Mouse (Mus musculus) ES-E14 (cell line): Measurements from ENCODE around the gene Gm21060. TPM values are rescaled to one million over a fixed set of nuclear protein-coding genes. Genes with fewer than 3 reads are reported as not detected.

Source experiments
- DNase-seq: peaks from one replicate; pipeline ENCODE4 v3.0.0-alpha.2; 2013; ENCODE audit warnings: low read depth, low spot score
- H3K27ac ChIP-seq: 2 replicates; pipeline ENCODE4 v1.5.1; 2012; ENCODE audit warnings: low read depth, mild to moderate bottlenecking, low read length, moderate library complexity, mixed read lengths; ENCODE audit not compliant: poor library complexity, insufficient read depth, severe bottlenecking
- H3K36me3 ChIP-seq: 2 replicates; pipeline ENCODE4 v1.6.1; 2012; ENCODE audit warnings: mild to moderate bottlenecking, low read length, moderate library complexity, mixed read lengths; ENCODE audit not compliant: control insufficient read depth, poor library complexity, insufficient read depth, severe bottlenecking
- H3K4me1 ChIP-seq, 2 experiments: fragments of 150-350 bp in 1 of 2; sonication (generic) in 1 of 2; 2 replicates each; pipeline ENCODE4 v1.6.1; 2012; ENCODE audit warnings: low read length in 2 of 2, mild to moderate bottlenecking in 1 of 2, mixed read lengths in 1 of 2; ENCODE audit not compliant: control insufficient read depth in 2 of 2, insufficient read depth in 2 of 2, poor library complexity in 1 of 2
- H3K4me3 ChIP-seq, 2 experiments: fragments of 150-350 bp in 1 of 2; sonication (generic) in 1 of 2; 2 replicates each; pipeline ENCODE4 v1.5.1; 2012; ENCODE audit warnings: low read length in 2 of 2, low read depth in 1 of 2, mild to moderate bottlenecking in 1 of 2, mixed read lengths in 1 of 2; ENCODE audit not compliant: insufficient read depth in 1 of 2, poor library complexity in 1 of 2, severe bottlenecking in 1 of 2
- H3K9ac ChIP-seq: 2 replicates; pipeline ENCODE4 v1.6.1; 2012; ENCODE audit warnings: low read depth, mild to moderate bottlenecking, low read length, mixed read lengths; ENCODE audit not compliant: poor library complexity, insufficient read depth, severe bottlenecking
- H3K9me3 ChIP-seq: fragments of 150-350 bp; sonication (generic); 2 replicates; pipeline ENCODE4 v1.6.1; 2012; ENCODE audit warnings: low read depth, mild to moderate bottlenecking, low read length; ENCODE audit not compliant: control insufficient read depth, insufficient read depth
- CHD2 ChIP-seq: IDR thresholded peaks from 2 replicates; pipeline ENCODE4 v1.6.1; 2014; ENCODE audit warnings: mild to moderate bottlenecking, low read depth, low read length, inconsistent platforms
- HCFC1 ChIP-seq: IDR thresholded peaks from 2 replicates; pipeline ENCODE4 v1.6.1; 2012; ENCODE audit warnings: low read length, inconsistent platforms, borderline replicate concordance; ENCODE audit not compliant: insufficient read depth
- MAFK ChIP-seq: IDR thresholded peaks from 2 replicates; pipeline ENCODE4 v1.6.1; 2014; ENCODE audit warnings: mild to moderate bottlenecking, low read depth, low read length, inconsistent platforms; ENCODE audit not compliant: insufficient read depth
- ZC3H11A ChIP-seq: IDR thresholded peaks from 2 replicates; pipeline ENCODE4 v1.6.1; 2012; ENCODE audit warnings: low read depth, mild to moderate bottlenecking, inconsistent platforms, low read length, borderline replicate concordance
- ZNF384 ChIP-seq: IDR thresholded peaks from 2 replicates; pipeline ENCODE4 v1.6.1; 2012; ENCODE audit warnings: low read depth, low read length, inconsistent platforms
- in situ Hi-C, 2 experiments: fragments of 600-800 bp; cut with MboI; formaldehyde crosslinking; loops; one replicate each; pipeline ENCODE4 v1.15.1; 2025; ENCODE audit warnings: low sequenced_read_pairs in 2 of 2, inconsistent platforms in 1 of 2; ENCODE audit not compliant: unreplicated experiment in 2 of 2
- total RNA-seq: library from RNA; depleted of rRNA; stranded (reverse); fragments of 300-350 nt; gene quantifications from 2 replicates; pipeline ENCODE4 v1.2.3, GENCODE M21; 2012

Gm21060 gene
- total RNA-seq, 1 experiment, result not detected

DNA sequence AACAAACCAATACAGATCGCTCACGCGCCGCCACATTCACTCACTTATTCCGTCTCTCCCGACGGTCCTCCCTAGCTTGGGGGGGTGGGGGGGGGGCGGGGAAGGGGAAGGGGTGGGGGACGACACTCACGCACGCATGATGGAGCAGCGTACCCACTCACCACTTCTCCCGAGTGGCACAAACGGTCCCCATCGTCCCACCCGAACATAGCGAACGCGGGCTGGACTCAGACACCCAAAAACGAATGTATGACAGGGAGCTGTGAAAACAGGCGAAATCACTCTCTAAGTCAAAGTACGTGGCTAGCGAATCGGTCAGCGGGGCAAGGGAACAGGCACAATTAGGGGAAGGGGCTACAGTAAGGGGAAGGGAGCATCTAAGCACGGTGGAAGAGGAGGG lies 30.2 kb downstream of the Gm21060 start:
- no peak overlapping the region for H3K4me3 ChIP-seq
- no peaks in the 10 kb centered on the region for H3K9me3 ChIP-seq
- H3K4me1 ChIP-seq, result no peaks in the 10 kb centered on the region
- DNase-seq, result no peak
- H3K36me3 ChIP-seq, result no peaks in the 10 kb centered on the region
- no peak overlapping the region for H3K9ac ChIP-seq
- no peak overlapping the region for H3K27ac ChIP-seq
- TF ChIP-seq ZNF384 (no peak), MAFK (no peak), CHD2 (no peak), HCFC1 (no peak), ZC3H11A (no peak)
- in situ Hi-C loops, result no loop called here

DNA sequence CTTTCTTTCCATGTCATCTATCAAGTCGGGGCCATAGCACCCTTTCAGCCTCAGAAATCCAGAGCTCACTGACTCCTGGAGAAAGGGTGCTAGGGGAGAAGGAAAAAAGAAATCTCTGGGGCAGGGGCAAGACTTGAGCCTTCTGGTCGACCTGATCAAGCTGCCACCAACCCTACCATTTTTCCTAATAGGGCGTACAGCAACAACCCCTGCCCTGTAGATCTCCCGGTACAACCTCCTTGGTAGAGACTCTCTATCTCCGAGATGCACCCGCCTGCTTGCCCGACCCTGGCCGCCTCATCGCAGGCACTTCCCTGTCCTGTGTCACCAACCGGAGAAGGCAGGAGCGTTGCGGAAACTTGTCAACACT lies 30.6 kb downstream of the Gm21060 start:
- in situ Hi-C loops, result no loop called here
- DNase-seq, result no peak
- no peaks in the 10 kb centered on the region for H3K4me1 ChIP-seq
- H3K9me3 ChIP-seq, result no peaks in the 10 kb centered on the region
- no peak overlapping the region for H3K4me3 ChIP-seq
- TF ChIP-seq MAFK (no peak), CHD2 (no peak), ZNF384 (no peak)
- no peak overlapping the region for H3K27ac ChIP-seq
- H3K9ac ChIP-seq, result no peak overlapping the region
- no peaks in the 10 kb centered on the region for H3K36me3 ChIP-seq

DNA sequence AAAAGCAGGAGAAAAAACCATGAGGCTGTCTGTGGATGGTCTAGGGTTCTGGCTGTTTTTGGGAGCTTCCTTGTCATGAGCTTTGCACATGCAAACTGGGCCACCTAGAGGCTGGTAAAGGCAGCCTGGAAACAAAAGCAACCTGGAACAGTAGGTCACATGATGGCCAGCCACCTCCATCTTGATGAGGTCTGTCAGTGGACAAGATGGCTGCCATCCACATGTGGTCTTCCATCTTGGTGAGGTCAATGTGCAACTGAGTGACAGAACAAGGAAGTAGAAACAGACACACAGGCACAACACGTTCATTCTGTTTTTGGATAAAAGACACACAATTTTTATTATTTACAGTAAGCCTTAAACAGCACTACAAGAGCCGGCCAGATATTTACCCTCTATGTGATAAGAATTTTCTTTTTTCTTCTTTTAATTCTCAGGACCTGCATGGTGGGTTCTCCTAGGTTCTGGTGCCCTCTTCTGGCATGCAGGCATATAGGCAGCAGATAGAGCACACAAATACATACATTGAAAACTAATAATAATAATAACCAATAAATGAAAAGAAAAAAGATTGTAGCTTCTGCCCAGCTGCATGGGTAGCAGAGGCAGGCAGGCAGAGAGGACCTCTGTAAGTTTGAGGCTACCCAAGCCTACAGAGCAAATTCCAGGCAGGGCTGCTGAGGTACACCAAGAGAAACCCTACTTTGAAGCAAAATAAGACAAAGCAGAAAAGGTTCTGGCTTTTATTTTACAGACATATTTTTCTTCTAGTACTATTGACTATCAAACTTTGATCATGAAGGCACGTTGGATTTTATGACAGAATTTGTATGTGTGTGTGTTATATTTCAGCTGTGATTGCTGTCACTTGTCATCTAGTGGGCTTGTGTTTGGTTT lies 31.3 kb downstream of the Gm21060 start:
- DNase-seq, result peak; percentile 96
- in situ Hi-C loops, result no loop called here
- H3K36me3 ChIP-seq, result no peaks in the 10 kb centered on the region
- no peaks in the 10 kb centered on the region for H3K4me1 ChIP-seq
- H3K27ac ChIP-seq, result no peak overlapping the region
- H3K9me3 ChIP-seq, result no peaks in the 10 kb centered on the region
- H3K9ac ChIP-seq, result no peak overlapping the region
- TF ChIP-seq ZNF384 (no peak), HCFC1 (peak; percentile 91)
- H3K4me3 ChIP-seq, result no peak overlapping the region

DNA sequence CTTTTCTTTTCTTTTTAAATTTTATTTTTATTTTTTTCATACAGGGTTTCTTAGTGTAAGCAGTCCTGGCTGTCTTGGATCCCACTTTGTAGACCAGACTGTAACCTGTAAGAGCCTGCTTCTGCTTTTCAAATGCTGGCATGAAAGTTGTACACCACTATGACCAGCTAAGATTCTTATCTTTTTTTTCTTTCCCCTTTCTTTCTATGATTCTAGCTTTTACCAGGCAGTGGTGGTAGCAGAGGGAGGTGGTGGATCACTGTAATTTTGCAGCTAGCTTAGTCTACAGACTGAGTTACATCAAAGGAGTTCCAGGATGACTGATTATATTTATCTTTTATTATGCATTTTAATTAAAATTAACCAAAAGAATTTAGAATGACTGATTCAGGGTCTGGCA lies 31.9 kb downstream of the Gm21060 start:
- no peak overlapping the region for H3K4me3 ChIP-seq
- H3K27ac ChIP-seq, result no peak overlapping the region
- no peaks in the 10 kb centered on the region for H3K9me3 ChIP-seq
- H3K36me3 ChIP-seq, result no peaks in the 10 kb centered on the region
- in situ Hi-C loops, result no loop called here
- H3K9ac ChIP-seq, result no peak overlapping the region
- TF ChIP-seq ZNF384, result no peak
- no peak for TF ChIP-seq MAFK
- TF ChIP-seq HCFC1, result no peak
- TF ChIP-seq CHD2, result no peak
- TF ChIP-seq ZC3H11A, result no peak
- no peaks in the 10 kb centered on the region for H3K4me1 ChIP-seq
- DNase-seq, result no peak

DNA sequence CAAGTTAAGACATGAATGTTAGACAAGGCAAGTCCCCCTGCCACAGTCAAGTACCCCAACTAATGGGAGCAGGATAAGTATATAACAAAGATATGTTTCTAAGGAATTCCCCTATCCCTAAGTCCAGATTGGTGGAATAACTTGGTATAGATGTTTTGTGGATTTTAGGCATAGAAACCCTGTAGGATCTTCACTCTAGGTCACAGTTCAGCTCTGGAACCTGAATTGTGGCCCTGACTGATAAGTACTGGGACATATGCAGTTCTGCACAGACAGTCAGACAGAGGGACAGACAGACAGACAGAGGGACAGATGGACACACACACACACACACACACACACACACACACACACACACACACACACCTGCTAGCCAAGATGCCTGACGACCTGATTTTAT lies 32.6 kb downstream of the Gm21060 start:
- Histone ChIP-seq H3K9me3 (no peaks in the 10 kb centered on the region), H3K4me1 (no peaks in the 10 kb centered on the region), H3K4me3 (no peak overlapping the region), H3K27ac (no peak overlapping the region), H3K9ac (no peak overlapping the region), H3K36me3 (no peaks in the 10 kb centered on the region)
- TF ChIP-seq ZC3H11A (no peak), ZNF384 (no peak), MAFK (no peak), HCFC1 (no peak), CHD2 (no peak)
- DNase-seq, result peak; percentile 70
- in situ Hi-C loops, result no loop called here
